Mouse (Mus musculus) bone marrow macrophage, adult 2 months (primary cell): ENCODE data around the gene Ifnar2.

Experiments
- CTCF ChIP-seq: IDR thresholded peaks from 2 replicates; pipeline ENCODE4 v1.5.1; 2012; ENCODE audit warnings: low read depth, mild to moderate bottlenecking, low read length, moderate library complexity
- POLR2A ChIP-seq: IDR thresholded peaks from 2 replicates; pipeline ENCODE4 v1.6.1; 2012; ENCODE audit warnings: mild to moderate bottlenecking, low read depth, low read length, borderline replicate concordance

GRCm38 (mm10) chr16:91434119-91434518, 61.5 kb downstream of the Ifnar2 start:
- TF ChIP-seq POLR2A: no peak
- no peak for TF ChIP-seq CTCF
